Mouse (Mus musculus) 3134 (cell line): ENCODE data around the gene Mum1.

Experiments
- DNase-seq: peaks from one replicate; pipeline ENCODE4 v3.0.0-alpha.2; 2011; ENCODE audit warnings: low spot score; ENCODE audit not compliant: insufficient read length; ENCODE audit errors: extremely low read depth

Gene Mum1

DNA sequence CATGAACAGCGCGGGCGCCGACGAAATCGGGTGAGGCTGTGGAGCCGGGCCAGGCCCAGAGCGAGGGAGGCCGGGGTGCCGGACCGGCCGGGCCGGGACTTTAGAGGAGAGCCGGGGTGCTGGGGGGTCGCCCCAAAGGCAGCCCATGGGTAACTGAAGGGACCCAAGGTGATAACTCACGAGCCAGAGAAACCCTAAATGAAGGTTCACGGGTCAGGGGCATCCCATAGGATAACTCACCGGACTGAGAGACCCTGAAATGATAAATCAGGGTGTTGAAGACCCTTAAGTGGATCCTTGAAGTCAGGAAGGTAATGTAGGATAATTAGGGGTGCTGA is 38.9 kb downstream of the Mum1 start:
- DNase-seq = no peak

DNA sequence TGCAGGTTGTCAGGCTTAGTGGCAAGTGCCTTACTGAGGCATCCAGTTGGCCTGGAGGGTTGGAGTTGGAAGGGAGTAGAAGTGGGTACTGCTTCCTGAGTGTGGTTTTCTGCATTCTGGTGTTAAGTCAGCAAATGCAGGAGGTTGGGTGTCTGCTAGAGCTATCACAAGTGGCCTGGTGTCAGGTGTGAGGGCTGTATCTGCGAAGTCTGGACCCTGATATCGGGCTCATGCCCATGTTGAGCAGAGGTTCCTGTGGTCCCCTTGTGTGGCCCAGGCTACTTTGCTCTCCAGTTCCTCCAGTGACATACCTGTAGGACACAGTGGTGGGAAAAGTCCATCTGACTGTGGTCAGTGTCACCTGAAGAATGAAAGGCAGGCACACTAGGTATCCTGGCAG is 43.9 kb downstream of the Mum1 start:
- no peak for DNase-seq

DNA sequence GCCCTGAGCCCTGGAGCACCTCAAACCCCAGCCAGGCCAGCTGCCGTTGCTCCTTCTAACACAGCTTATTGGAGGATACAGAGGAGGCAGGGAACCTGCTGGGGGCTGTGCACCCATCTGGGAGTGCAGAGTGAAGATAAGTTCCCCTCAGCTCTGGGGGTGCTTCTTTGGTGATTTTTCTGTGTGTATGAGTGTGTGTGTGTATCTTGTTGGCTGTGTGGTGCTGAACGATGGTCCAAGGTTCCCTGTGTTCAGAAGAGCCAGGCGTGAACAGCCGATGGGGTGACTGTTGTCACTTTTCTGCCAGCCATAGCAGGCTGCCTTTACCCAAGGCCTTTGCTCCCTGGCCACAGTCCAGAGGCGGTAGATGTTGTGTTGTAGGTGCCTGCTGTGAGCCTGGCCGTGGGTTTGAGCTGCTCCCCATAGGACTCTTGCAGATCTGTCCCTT is 44.5 kb downstream of the Mum1 start:
- no peak for DNase-seq

DNA sequence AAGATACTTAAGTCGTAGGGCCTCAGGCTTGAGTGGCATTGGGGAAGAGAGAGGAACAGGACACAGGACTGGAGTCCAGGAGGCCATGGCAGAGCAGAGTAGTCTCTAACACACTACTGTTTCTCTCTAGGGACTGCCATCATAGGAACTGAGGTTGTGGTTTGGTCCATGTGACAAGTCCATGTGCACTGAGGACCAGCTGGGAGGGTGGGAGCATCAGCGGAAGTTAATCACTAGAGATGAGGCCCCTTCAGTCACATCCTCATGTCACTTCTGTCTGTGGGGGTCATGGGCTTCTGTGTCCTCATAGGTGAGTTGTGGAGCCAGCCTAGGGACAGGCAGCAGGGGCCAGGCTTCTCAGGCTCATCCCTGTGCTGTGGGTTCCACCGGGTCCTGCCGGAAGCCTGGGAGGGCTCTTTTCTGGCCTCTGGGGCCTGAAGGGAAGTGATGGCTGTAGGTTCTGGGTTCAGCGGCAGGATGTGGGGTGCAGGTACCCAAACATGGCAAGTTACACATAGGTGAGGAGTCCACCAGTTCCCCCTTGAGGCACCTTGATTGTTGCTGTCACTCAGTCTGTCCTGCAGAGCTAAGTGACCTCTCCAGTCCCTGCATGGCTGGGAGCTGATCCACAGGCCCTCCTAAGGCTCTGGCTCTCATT is 45.1 kb downstream of the Mum1 start:
- DNase-seq = no peak

DNA sequence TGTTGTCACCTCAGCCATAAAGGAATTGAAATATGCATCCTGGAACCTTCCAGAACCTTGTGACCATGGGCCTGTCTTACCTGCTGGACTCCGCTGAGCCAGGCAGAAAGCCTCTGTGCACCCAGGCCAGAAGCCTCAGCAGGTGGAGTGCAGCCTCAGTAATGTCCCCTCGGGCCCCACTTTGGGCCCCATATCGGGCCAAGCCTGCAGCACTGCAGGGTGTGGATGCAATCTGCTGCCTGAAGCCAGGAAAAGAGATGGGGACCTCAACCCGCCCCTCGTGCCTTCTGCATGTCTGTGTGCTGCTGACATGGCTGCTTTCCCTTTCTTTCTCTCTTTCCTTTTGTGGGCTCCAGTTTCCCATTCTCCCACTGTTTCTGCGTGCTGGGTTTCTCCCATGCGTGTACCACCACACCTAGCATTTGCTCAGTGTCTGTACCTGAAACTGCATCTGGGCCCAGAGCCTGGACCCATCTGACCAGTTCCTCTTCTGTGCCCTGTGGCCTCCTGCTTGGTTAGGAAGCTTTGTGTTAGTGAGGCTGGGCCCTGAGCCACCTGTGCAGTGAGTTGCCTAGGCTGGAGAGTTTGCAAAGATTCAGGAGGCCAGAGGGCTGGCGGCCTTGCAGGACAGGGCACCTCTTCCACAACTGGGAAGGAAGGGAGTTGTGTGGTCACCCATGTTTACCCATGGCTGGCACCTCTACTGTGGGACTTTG is 45.8 kb downstream of the Mum1 start:
- no peak for DNase-seq

DNA sequence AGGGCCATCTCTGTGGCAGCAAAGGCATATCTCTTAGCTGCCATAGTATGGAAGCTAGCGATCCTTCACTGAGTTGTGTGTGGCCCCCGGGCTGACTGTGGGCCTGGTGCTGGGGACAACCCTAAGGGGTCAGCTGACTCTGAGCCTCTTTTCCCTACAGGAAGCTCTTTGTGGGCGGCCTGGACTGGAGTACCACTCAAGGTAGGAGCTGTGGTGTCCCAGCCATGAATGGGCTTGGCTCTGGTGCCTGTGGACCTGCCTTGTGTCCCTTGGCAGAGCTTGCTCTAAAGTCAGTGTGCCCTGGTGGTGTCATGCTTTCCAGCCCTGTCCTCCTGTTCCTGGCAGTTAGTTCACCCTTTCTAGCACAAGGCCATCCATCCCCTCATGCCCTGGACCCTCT is 47.6 kb downstream of the Mum1 start:
- DNase-seq = no peak

DNA sequence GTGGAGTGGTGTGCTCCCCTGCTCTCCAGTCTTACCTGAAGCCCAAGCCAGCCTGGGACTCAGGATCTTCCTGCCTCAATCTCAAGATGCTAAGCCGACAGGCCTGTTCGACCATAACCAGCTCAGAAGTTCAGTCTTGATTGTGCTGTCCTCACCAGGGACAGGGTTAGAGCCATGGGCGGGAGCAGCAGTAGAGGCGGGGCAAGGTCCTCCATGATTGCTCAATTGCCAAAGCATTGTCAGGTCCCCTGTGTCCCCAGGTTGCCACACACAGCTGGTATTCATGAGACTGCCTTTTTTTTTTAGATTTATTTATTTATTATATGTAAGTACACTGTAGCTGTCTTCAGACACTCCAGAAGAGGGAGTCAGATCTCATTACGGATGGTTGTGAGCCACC is 50.0 kb downstream of the Mum1 start:
- no peak for DNase-seq

DNA sequence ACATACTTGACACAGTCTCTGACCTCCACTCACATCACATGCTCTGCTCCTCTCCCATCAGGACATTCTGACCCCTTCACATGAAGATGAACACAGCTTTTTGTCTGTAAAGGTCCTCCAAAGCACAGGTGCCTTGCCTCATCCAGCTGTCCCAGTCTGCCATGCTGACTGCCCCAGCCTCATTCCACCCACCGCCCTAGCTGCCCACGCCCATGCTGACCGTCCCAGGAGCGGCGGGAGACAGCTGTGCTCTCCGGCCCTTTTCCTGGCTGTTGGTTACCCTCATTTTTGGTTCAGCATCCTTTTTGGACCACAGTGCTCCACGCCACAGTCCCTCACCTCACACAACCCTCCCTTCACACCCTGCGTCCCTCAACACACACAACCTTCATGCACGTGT is 52.2 kb downstream of the Mum1 start:
- DNase-seq = no peak

DNA sequence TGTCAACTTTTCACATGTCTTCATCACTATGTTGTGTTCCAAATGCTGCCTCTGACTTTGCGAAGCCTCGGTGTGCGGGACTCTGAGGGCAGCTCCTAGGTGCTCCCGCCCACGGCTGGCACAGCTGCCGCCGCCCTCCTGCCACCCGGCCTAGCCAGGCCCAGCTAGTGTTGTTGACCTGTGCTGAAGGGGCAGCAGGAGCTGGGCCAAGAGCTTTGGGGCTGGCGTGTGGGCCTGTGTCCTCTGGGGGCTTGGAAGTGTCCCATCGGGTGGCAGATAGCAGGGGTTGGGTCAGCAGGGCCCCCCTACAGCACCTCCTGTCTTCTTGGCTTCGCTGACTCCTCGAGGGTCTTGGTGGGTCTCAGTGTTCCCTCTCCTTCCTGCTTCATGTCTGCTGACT is 53.0 kb downstream of the Mum1 start:
- no peak for DNase-seq

DNA sequence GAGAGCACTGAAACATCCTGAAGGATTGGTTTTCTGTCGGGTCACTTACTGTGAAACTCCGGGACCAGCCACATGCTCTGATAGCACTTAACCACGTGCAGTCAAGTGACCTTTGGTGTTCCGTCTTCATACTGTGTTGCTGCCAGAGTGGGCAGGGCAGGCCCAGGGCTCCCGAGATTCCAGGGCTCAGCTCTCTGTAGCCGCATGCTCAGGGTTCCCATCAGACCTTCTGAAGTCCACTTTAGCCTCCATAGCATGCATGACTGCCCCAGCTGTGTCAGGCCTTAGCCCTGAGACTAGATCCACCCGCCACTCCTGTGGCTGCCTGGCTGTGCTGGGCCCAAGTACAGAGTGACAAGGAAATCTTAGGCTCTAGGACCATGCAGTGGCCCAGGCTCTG is 55.1 kb downstream of the Mum1 start:
- no peak for DNase-seq

DNA sequence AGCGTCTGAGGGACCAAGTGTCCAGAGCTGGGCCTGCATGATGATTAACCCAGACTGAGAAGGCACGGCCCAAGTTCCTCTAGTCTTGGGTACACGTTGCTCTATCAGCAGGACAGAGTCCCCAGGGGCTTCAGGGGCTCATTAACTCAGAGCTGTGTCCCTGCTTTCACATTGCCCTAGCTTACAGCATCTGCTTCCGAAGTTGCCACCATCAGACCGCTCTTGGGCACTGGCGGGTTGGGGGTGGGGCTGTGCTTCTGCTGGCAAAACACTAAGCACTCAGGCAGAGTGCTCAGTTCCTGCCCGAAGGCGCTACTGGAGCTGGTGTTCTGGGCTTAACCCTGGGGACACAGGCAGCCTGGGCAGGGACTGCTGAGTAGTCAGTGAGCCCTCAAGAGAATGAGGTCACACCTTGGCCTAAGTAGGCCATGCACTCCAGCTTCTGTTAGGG is 55.7 kb downstream of the Mum1 start:
- no peak for DNase-seq

DNA sequence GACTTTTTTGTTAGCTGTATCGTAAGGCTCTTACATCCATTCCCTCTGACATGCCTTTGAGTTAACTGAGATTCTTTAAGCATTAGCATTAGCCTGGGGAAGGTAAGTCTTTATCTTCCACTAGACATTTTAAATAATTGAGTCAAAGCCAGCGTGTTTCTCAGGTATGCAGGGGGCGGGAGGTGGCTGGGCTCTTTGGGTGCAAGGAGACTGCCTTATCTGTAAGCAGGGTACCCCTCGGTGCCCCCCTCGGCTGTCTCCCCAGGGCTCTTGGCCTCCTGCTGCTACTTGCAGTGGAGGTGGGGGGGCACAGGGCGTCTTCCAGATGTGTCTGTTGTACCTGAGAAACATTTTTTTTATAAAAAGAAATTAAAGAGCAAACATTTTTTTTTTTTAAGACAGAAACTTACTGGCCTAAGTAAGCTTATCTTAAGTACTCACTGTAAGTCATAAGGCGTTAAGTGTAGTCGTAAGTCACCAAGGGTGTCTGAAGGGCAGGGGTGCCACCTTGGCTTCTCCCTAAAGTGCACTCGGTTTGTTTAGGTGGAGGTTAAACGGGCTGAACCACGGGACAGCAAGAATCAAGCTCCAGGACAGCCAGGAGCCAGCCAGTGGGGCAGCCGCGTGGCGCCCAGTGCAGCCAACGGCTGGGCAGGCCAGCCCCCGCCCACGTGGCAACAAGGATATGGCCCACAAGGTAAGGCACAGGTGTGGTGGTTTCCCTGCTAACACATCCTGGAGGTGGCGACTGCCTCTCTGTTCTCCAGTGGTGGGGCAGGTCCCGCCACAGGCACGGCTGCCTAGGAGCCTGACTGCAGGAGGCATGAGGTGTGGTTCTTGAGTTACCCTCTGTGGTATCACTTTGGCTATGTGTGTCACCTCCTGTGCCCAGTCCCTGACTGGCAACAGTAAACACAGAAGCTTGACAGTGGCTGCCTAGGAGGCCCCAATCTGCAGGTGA is 56.5 kb downstream of the Mum1 start:
- DNase-seq = no peak

DNA sequence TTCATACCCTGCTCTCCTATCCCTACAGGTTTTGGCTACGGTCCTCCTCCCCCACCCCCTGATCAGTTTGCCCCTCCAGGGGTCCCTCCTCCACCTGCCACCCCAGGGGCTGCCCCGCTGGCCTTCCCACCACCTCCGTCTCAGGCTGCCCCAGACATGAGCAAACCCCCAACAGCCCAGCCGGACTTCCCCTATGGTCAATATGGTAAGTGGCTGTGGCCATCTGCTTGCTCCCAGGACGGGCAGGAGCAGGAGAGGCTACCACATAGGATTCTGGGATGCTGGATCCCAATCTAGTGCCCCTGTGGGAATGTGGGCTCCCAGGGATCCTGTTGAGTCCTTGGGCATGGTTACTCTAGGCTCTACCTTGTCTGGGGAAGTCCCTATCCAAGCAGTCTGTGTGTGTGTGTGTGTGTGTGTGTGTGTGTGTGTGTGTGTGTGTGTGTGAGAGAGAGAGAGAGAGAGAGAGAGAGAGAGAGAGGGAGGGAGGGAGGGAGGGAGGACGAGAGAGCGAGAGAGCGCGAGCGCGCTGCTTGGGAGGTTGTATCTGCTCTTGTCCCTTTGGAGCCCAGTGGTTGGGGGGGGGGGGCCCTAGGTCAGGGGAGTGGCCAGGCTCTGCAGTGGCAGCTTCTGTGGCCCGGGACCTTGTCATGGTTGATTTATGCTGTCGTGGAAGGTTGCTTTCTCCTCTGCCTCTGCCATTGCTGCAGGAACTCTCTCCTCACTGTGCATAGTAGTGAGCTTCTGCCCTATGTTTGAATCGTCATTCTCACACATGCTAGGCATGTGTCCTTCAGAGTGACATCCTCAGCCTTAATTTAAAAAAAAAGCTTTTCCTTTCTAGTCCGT is 59.2 kb downstream of the Mum1 start:
- DNase-seq = no peak

DNA sequence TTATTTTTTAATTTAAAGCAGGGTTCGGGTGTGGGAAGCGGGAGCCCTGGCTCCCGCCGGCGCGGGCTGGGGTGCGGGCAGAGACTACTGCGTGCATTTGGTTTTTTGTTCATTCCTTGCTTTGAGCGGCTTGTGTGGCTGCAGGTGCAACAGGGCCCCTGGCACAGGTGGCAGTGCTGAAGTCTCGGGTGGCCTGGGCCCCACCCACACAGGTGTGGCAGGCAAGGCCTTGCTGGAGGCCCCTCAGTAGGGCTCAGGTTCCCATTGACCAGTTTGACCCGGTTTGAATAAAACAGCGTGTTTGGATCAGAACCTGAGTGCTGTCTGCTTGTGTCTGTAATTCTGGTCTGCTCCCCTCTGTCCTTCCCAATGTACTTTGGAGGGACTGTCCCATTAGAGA is 61.9 kb downstream of the Mum1 start:
- no peak for DNase-seq

DNA sequence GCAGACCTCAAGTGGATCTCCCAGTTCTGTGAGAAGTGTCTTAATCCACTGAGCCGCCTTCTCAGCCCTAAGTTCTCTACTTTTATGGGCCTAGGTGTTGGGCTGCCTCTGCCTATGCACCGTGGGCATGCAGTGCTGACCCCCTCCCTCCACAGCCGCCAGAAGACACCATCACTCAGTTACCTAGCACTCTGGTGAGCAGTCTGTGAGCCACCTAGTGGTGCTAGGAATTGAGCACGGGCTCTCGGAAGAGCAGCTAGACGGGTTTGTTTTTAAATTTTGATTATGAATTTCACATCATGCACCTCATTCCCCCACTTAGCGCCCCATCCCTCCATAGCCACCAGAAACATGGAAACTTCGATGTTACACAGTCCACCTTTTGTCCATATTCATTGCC is 62.4 kb downstream of the Mum1 start:
- DNase-seq = no peak

DNA sequence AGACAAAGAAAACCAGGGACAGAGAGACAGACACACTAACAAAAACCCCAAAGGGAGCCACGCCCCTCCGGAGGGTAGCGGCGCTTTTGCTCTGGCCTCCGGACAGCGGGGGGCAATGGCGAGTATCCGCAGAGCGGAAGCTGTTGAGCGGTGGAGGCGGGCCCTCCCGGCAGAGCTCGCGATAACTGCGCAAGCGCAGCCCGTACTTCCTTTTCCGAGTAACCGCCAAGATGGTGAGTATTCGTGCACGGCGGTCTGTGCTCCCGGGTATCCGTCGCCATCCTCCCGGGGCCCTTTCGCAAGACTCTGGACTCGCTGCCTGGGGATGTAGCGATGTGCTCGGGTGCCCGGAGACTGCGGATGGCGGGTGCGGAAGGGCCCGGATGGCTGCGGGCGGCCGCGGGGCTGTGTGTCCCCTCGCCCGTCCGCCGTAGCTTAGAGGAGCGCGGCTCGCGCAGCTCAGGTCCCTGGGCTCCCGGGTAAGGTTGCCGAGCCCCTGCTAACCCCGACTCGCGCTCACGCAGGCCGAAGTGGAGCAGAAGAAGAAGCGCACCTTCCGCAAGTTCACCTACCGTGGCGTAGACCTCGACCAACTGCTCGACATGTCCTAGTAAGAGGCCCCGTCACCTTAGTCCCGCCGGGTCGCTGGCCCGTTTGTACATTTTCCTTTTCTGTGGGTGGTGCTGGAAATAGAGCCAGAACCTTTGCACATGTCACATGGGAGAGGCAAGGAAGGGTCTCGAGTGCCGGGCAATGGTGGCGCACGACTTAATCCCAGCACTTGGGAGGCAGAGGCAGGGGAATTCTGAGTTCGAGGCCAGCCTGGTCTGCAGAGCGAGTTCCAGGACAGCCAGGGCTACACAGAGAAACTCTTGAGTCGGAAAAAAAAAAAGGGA is 66.3 kb downstream of the Mum1 start, which contains the start of gene Rps15:
Gene Rps15, plus strand, starts transcription at position 203 of the 896 bp plus-strand sequence.
- DNase-seq = peak; percentile 96

DNA sequence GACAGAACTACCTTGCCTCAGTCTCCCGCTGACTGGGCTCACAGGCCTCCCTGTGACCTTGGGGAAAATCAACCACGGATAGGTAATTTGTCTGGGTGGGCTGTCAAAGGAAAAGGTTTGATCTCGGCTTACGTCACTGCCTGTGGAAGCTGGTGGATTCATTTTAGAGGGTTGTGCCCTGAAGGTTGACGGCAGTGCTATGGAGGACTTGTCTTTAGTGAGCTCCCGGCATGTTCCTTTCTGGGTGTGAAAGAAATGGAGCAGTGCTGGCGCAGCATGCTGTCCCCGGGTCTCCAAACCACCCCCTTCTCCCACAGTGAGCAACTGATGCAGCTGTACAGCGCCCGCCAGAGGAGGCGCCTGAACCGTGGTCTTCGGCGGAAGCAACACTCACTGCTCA is 67.1 kb downstream of the Mum1 start:
- DNase-seq = no peak
